Mouse (Mus musculus) liver, adult 2 months (tissue): ENCODE data around the gene Hist1h2ac.

Experiments used
- CTCF ChIP-seq: fragments of 200-500 bp; IDR thresholded peaks from 2 replicates; pipeline ENCODE4 v1.5.1; 2011; ENCODE audit warnings: low read depth, low read length, control low read depth
- POLR2A ChIP-seq: fragments of 200-500 bp; IDR thresholded peaks from 2 replicates; pipeline ENCODE4 v1.6.1; 2011; ENCODE audit warnings: low read length, control low read depth; ENCODE audit not compliant: insufficient read depth; ENCODE audit errors: extremely low read depth

GRCm38 (mm10) chr13:23683755-23684281 is at the start of gene Hist1h2ac, which contains the start of gene Hist1h2bc:
- TF ChIP-seq POLR2A = 0 out of 2 replicates have a peak, but pooled peaks have one; percentile 28
- no peak for TF ChIP-seq CTCF
